Mouse (Mus musculus): Measurements from ENCODE around the gene Srprb.

- TF ChIP-seq GATA1 (IDR thresholded peaks at IDR 0.05; ENCODE audit: borderline replicate concordance, low read length) (no peak), CTCF (IDR thresholded peaks at IDR 0.05; ENCODE audit: low read depth, low read length) (no peak), POLR2AphosphoS5 (IDR thresholded peaks at IDR 0.05; ENCODE audit: insufficient replicate concordance, low read depth, low read length) (no peak), TAL1 (conservative IDR thresholded peaks at IDR 0.05; ENCODE audit: low read depth, low read length) (no peak), GATA2 (IDR thresholded peaks at IDR 0.05; ENCODE audit: borderline replicate concordance, low read depth, low read length) (no peak)
Observed at GRCm38 (mm10) chr9:103234059-103234458, 32.1 kb upstream of the Srprb start.
